Mouse (Mus musculus): ENCODE measurements at regions not wholly inside any gene's neighbourhood (a gene's known extent, or its start where the extent isn't known, plus 50 kb on each side); places are given as distances from the start of the nearest gene placed in this dataset.
"Not testable (repeated sequence)": the region's sequence is repeated elsewhere in the genome, so short reads cannot be mapped to it uniquely, and the experiment has no call there.

DNA sequence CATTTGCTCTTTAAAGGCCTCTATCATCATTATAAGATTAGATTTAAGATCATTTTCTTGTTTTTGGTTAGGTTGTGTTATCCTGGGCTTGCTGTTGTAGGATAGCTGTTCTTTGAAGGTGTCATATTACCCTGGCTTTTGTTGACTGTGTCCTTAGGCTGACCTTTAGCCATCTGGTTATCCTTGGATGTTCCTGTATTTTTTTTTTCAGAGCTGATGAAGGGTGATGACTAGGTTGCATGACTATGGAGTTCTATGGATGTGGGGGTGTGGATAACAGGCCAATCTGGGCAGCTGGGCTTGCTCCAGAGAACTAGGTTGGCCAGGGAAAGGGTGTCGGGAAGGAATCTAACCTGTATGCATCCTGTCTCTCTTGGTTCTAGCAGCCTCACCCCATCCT lies 74.2 kb downstream of the Dmrta1 start:
- H3K36me3 ChIP-seq (ENCODE audit: insufficient read depth, low read length): no peaks in the 10 kb centered on the region
- no peak for ATAC-seq (replicated peaks; ENCODE audit: low FRiP score, low read depth)

DNA sequence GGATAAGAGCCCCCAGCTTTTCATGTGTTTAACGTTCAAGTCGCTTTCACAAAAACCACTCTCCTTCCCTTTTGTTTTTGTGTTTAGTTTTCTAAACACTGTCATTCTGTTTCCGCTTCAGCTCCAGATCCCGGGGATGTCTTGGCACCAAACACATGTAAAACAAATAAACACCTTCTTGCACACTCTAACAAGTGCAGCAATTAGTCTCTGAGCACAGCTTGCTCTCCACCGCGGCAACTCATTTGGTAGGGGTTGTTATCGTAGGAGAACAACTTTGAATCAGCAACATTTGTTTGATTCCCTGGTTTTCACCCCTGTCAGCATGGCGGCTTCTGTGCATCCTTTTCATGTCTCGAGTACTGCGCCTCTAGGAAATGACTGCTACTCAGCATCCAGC lies 97.0 kb downstream of the Dmrta1 start:
- no peaks in the 10 kb centered on the region for H3K36me3 ChIP-seq (ENCODE audit: insufficient read depth, low read length)
- ATAC-seq (replicated peaks; ENCODE audit: low FRiP score, low read depth): no peak
- no peak overlapping the region for H3K9ac ChIP-seq (ENCODE audit: low read depth, low read length)
- no peak for DNase-seq (ENCODE audit: low spot score)
- H3K4me1 ChIP-seq (replicated peaks; ENCODE audit: insufficient read depth, low read length): no peaks in the 10 kb centered on the region
- no peak overlapping the region for H3K4me2 ChIP-seq (ENCODE audit: low read length)
- H3K9me3 ChIP-seq (replicated peaks; ENCODE audit: low read length): no peaks in the 10 kb centered on the region
- H3K27me3 ChIP-seq (ENCODE audit: insufficient read depth, low read length): no peaks in the 10 kb centered on the region
- no peak for TF ChIP-seq CTCF (IDR thresholded peaks at IDR 0.05; ENCODE audit: low read depth)
- no peak overlapping the region for H3K4me3 ChIP-seq (replicated peaks; ENCODE audit: low read depth, low read length)
- WGBS: 35% methylated on average over 10 of the region's 10 CpGs
- no peak overlapping the region for H3K27ac ChIP-seq

More for the DNA sequence above, 74.2 kb downstream of the Dmrta1 start:
- Histone ChIP-seq H3K4me1 (replicated peaks; ENCODE audit: insufficient read depth, low read length) (no peaks in the 10 kb centered on the region), H3K4me3 (replicated peaks; ENCODE audit: low read depth, low read length) (no peak overlapping the region), H3K9me3 (replicated peaks; ENCODE audit: low read length) (no peaks in the 10 kb centered on the region), H3K27ac (no peak overlapping the region), H3K27me3 (ENCODE audit: insufficient read depth, low read length) (no peaks in the 10 kb centered on the region), H3K4me2 (ENCODE audit: low read length) (no peak overlapping the region), H3K9ac (ENCODE audit: low read depth, low read length) (no peak overlapping the region)
- no peak for TF ChIP-seq CTCF (IDR thresholded peaks at IDR 0.05; ENCODE audit: low read depth)
- DNase-seq (ENCODE audit: low spot score): no peak
- WGBS: 59% methylated on average over 1 of the region's 1 CpGs

DNA sequence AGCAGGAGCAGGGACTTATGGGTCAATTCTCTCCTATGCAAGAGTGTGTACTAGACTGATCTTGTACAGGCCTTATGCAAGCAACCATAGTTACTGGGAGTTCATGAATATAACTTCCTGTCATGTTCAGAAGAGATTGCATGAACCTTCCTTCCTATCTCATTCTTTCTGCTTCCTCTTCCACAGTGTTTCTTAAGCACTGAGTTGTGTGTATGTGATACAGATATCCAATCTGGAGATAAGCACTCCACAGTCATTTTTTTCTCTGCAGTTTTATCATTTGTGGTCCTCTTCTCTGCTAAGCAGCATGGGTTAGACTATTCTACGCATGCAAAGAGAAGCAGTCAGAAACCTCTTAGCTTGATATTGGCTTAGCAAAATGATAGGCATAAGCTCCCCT lies 102.3 kb downstream of the Dmrta1 start:
- Histone ChIP-seq H3K9ac (ENCODE audit: low read depth, low read length) (no peak overlapping the region), H3K4me1 (replicated peaks; ENCODE audit: insufficient read depth, low read length) (no peaks in the 10 kb centered on the region), H3K27me3 (ENCODE audit: insufficient read depth, low read length) (no peaks in the 10 kb centered on the region), H3K27ac (no peak overlapping the region), H3K9me3 (replicated peaks; ENCODE audit: low read length) (no peaks in the 10 kb centered on the region), H3K4me3 (replicated peaks; ENCODE audit: low read depth, low read length) (no peak overlapping the region), H3K4me2 (ENCODE audit: low read length) (no peak overlapping the region), H3K36me3 (ENCODE audit: insufficient read depth, low read length) (no peaks in the 10 kb centered on the region)
- ATAC-seq (replicated peaks; ENCODE audit: low FRiP score, low read depth) (no peak), DNase-seq (ENCODE audit: low spot score) (no peak)
- 91% methylated on average over 1 of the region's 1 CpGs for WGBS
- TF ChIP-seq CTCF (IDR thresholded peaks at IDR 0.05; ENCODE audit: low read depth): no peak

DNA sequence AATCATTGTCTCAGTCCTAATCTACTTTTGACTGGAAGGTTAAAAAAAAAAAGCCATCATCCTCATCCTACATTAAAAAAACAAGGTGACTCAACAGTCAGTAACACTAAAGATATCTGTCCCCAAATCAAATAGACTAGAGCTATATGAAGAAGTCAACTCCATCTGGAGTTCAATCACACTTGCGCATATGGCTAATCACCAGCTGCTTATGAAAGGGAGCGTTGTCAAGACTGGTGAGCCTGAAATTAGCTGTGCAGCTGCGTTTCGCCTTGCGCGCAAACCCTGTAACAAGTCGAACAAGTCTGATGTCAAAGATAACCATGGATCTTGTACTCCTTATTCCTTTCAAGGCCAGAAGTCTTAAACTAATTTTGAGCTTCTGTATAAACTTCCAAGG lies 137.6 kb downstream of the Dmrta1 start:
- Histone ChIP-seq H3K9ac (ENCODE audit: low read depth, low read length) (no peak overlapping the region), H3K4me1 (replicated peaks; ENCODE audit: insufficient read depth, low read length) (no peaks in the 10 kb centered on the region), H3K9me3 (replicated peaks; ENCODE audit: low read length) (no peaks in the 10 kb centered on the region), H3K4me2 (ENCODE audit: low read length) (no peak overlapping the region), H3K27ac (no peak overlapping the region), H3K4me3 (replicated peaks; ENCODE audit: low read depth, low read length) (no peak overlapping the region), H3K27me3 (ENCODE audit: insufficient read depth, low read length) (no peaks in the 10 kb centered on the region), H3K36me3 (ENCODE audit: insufficient read depth, low read length) (no peaks in the 10 kb centered on the region)
- no peak for DNase-seq (ENCODE audit: low spot score)
- WGBS: 88% methylated on average over 7 of the region's 7 CpGs
- ATAC-seq (replicated peaks; ENCODE audit: low FRiP score, low read depth): no peak
- TF ChIP-seq CTCF (IDR thresholded peaks at IDR 0.05; ENCODE audit: low read depth): no peak

DNA sequence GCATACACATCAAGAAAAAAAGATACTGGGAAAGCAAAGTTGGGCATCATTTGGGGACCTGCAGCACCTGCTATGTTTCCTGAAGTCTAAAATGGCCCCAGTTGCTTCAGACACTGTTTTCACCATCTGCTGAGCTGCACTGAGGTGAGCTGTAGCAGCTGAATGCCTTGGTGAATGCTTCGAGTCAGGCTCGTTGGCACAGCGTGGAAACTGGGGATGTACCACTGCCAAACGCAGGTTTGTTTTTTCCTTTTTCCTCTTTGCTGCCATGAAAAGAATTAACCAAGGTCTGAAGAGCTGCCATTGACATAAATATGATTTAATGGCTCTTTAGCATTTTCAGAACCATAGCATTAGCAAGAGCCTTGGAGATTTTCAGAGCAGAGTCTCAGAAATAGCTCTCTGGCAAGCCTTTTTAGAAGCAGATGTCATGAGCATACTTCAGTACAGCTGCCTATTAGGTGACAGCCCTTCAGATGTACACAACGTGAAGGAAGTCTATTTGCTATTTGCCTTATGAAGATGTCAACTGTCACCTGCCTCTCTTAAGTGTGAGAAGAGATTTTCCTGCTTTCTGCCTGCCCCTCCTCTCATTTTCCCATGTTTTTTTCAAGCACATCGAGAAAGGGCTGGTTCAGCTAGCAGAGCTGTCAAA lies 155.4 kb downstream of the Dmrta1 start:
- TF ChIP-seq CTCF (IDR thresholded peaks at IDR 0.05; ENCODE audit: low read depth): no peak
- Histone ChIP-seq H3K4me3 (replicated peaks; ENCODE audit: low read depth, low read length) (no peak overlapping the region), H3K9me3 (replicated peaks; ENCODE audit: low read length) (no peaks in the 10 kb centered on the region), H3K27ac (no peak overlapping the region), H3K4me1 (replicated peaks; ENCODE audit: insufficient read depth, low read length) (no peaks in the 10 kb centered on the region), H3K4me2 (ENCODE audit: low read length) (no peak overlapping the region), H3K27me3 (ENCODE audit: insufficient read depth, low read length) (no peaks in the 10 kb centered on the region), H3K36me3 (ENCODE audit: insufficient read depth, low read length) (no peaks in the 10 kb centered on the region), H3K9ac (ENCODE audit: low read depth, low read length) (no peak overlapping the region)
- 80% methylated on average over 6 of the region's 6 CpGs for WGBS
- DNase-seq (ENCODE audit: low spot score): no peak
- ATAC-seq (replicated peaks; ENCODE audit: low FRiP score, low read depth): no peak

DNA sequence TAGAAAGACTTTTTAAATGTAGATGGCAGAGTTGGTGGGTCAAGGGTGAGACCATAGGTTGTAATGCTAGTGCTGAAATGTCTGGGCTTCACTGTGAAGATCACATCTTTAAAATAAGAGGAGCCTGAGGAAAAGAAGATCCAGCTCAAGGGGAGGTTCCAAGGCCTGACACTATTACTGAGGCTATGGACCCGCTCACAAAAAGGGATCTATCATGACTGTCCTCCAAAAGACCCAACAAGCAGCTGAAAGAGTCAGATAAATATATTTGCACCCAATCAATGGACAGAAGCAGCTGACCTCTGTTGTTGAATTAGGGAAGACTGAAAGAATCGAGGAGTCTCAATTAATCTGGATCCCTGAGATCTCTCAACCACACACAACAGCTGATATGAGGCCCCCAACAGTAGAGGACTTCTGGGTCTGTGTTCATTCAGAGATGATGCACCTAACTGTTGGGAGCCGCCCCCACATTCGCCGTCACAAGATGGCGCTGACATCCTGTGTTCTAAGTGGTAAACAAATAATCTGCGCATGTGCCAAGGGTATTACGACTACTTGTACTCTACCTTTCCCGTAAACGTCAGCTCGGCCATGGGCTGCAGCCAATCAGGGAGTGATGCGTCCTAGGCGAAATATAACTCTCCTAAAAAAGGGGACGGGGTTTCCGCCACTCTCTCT lies 196.3 kb downstream of the Dmrta1 start:
- ATAC-seq (replicated peaks; ENCODE audit: low FRiP score, low read depth) (peak; percentile 81), DNase-seq (ENCODE audit: low spot score) (peak; percentile 25)
- not testable (repeated sequence) for H3K27ac ChIP-seq; H3K27me3 ChIP-seq (ENCODE audit: insufficient read depth, low read length); H3K4me1 ChIP-seq (replicated peaks; ENCODE audit: insufficient read depth, low read length); H3K36me3 ChIP-seq (ENCODE audit: insufficient read depth, low read length); H3K9ac ChIP-seq (ENCODE audit: low read depth, low read length); H3K4me3 ChIP-seq (replicated peaks; ENCODE audit: low read depth, low read length); H3K9me3 ChIP-seq (replicated peaks; ENCODE audit: low read length); H3K4me2 ChIP-seq (ENCODE audit: low read length)
- 27% methylated on average over 6 of the region's 15 CpGs for WGBS

DNA sequence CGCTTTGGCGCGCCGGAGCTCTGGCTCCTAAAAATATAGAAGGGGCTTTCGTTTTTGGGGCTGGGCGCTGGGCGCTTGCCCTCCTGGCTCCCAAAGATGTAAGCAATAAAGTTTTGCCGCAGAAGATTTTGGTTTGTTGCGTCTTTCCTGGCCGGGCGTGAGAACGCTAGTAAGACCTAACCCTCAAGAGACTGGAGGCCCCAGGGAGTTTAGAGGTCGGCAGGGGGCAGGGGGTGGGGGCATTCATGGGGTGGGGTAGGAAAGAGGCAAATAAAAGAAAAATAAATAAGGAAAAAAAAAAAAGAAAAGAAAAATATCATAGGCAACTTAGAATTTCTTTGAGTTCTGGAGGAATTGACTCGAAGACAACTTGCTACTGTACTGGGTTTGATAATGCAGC lies 196.9 kb downstream of the Dmrta1 start:
- DNase-seq (ENCODE audit: low spot score); H3K9me3 ChIP-seq (replicated peaks; ENCODE audit: low read length); H3K36me3 ChIP-seq (ENCODE audit: insufficient read depth, low read length); ATAC-seq (replicated peaks; ENCODE audit: low FRiP score, low read depth); H3K9ac ChIP-seq (ENCODE audit: low read depth, low read length); H3K4me1 ChIP-seq (replicated peaks; ENCODE audit: insufficient read depth, low read length); H3K27me3 ChIP-seq (ENCODE audit: insufficient read depth, low read length); H3K27ac ChIP-seq: not testable (repeated sequence)
- H3K4me2 ChIP-seq (ENCODE audit: low read length): peak overlapping the region; percentile 51
- peak overlapping the region; percentile 17; the same call in 1 of the 2 replicates for H3K4me3 ChIP-seq (replicated peaks; ENCODE audit: low read depth, low read length)
- WGBS: 14% methylated on average over 7 of the region's 14 CpGs

Measured in kidney, postnatal 0 days (tissue).